ENCODE assay signal across 31 mouse cellular contexts in genomic region chr2:24589426-24589825, GRCm38 (mm10).
"Had no signal": no experiment of that assay in that cellular context is flagged by ENCODE, and none has a peak within 500 bp of the region (broad histone marks: within the 10 kb centered on the region; RNA-seq: fewer than 3 reads in every experiment).

No protein-coding gene starts in this region.

- H3K27ac ChIP-seq: heart, embryonic 10.5 days; heart, embryonic 13.5 days; heart, embryonic 15.5 days; hindbrain, embryonic 10.5 days; hindbrain, embryonic 13.5 days; hindbrain, embryonic 14.5 days; hindbrain, embryonic 15.5 days; hindbrain, postnatal 0 days; intestine, embryonic 15.5 days; kidney, embryonic 15.5 days; kidney, postnatal 0 days; layer of hippocampus, adult 2 months had no signal

- H3K4me1 ChIP-seq: heart, embryonic 10.5 days; heart, embryonic 12.5 days; heart, embryonic 13.5 days; heart, embryonic 15.5 days; hindbrain, embryonic 10.5 days; hindbrain, embryonic 13.5 days; hindbrain, embryonic 15.5 days; intestine, embryonic 15.5 days; kidney, embryonic 15.5 days had no signal

- H3K36me3 ChIP-seq: heart, embryonic 10.5 days; heart, embryonic 12.5 days; heart, embryonic 13.5 days; heart, embryonic 15.5 days; hindbrain, embryonic 10.5 days; hindbrain, embryonic 13.5 days; hindbrain, embryonic 15.5 days; intestine, embryonic 15.5 days; kidney, embryonic 15.5 days had no signal

- H3K9ac ChIP-seq: heart, embryonic 12.5 days; heart, embryonic 13.5 days; heart, embryonic 15.5 days; hindbrain, embryonic 13.5 days; hindbrain, embryonic 14.5 days; hindbrain, embryonic 15.5 days; intestine, embryonic 15.5 days; kidney, embryonic 15.5 days had no signal

- H3K4me3 ChIP-seq: heart, embryonic 10.5 days; heart, embryonic 12.5 days; heart, embryonic 13.5 days; heart, embryonic 15.5 days; hindbrain, embryonic 10.5 days; hindbrain, embryonic 13.5 days; hindbrain, embryonic 15.5 days; intestine, embryonic 15.5 days; kidney, embryonic 15.5 days; layer of hippocampus, adult 2 months had no signal

- ATAC-seq: hindbrain, postnatal 0 days; inflammation-experienced regulatory T-cells, adult 6 months; intestine, embryonic 15.5 days; intestine, embryonic 16.5 days; intestine, postnatal 0 days had no signal

- DNase-seq: heart, postnatal 10 days; heart, postnatal 14 days; heart, postnatal 36 days; heart, postnatal 4 days; kidney, adult 11 months; kidney, adult 18-20 months; kidney, adult 9 months; kidney, postnatal 10 days; kidney, postnatal 14 days; kidney, postnatal 25 days; kidney, postnatal 36 days; kidney, postnatal 4 days; layer of hippocampus, adult 9-11 months; layer of hippocampus, postnatal 36 days had no signal

- H3K4me2 ChIP-seq: heart, embryonic 11.5 days; heart, embryonic 12.5 days; heart, embryonic 13.5 days; heart, embryonic 15.5 days; hindbrain, embryonic 13.5 days; hindbrain, embryonic 14.5 days; hindbrain, embryonic 15.5 days; intestine, embryonic 15.5 days; kidney, embryonic 15.5 days had no signal

- H3K27me3 ChIP-seq: heart, embryonic 12.5 days; heart, embryonic 13.5 days; heart, embryonic 15.5 days; hindbrain, embryonic 13.5 days; hindbrain, embryonic 15.5 days; intestine, embryonic 15.5 days; kidney, embryonic 15.5 days had no signal

- H3K9me3 ChIP-seq: heart, embryonic 15.5 days; hindbrain, embryonic 15.5 days; intestine, embryonic 15.5 days had no signal
